10 mouse cellular contexts compared by ENCODE assay signal in genomic region chr7:141614329-141614832, GRCm38 (mm10). TPM values are rescaled to one million over a fixed set of nuclear protein-coding genes. Genes with fewer than 3 reads are reported as not detected.
DNase-seq lines count a peak whose midpoint lies in the region; ATAC-seq and TF ChIP-seq lines count a peak whose summit lies in the region.
"Had no signal": no experiment of that assay in that cellular context is flagged by ENCODE, and none has a peak within 500 bp of the region (broad histone marks: within the 10 kb centered on the region; RNA-seq: fewer than 3 reads in every experiment).

No protein-coding gene starts in this region.

- no peak overlapping the region for H3K9ac ChIP-seq in kidney, embryonic 15.5 days
- H3K9ac ChIP-seq in liver, postnatal 0 days (replicated peaks): peak overlapping the region; percentile 21
- H3K9ac ChIP-seq: limb, embryonic 15.5 days had no signal

- DNase-seq in MEL-GATA-1-ER (ENCODE audit: extremely low read depth, low read depth): peak; percentile 7
- peak; percentile 48 for DNase-seq in c-Kit-positive CD71-positive TER-119-positive erythroid progenitor cells, embryonic 14.5 days (ENCODE audit: low spot score)
- DNase-seq in liver, postnatal 0 days: peak; percentile 52
- DNase-seq in cerebellum, adult 11 months: no peak
- DNase-seq in frontal cortex, postnatal 14 days (ENCODE audit: low spot score in 2 of 2): no peak
- DNase-seq: heart, adult 11 months had no signal

- no peaks in the 10 kb centered on the region for H3K27me3 ChIP-seq in kidney, embryonic 15.5 days
- no peaks in the 10 kb centered on the region for H3K27me3 ChIP-seq in liver, postnatal 0 days (ENCODE audit: insufficient read depth, low read length)
- H3K27me3 ChIP-seq: limb, embryonic 15.5 days had no signal

- H3K9me3 ChIP-seq in kidney, embryonic 15.5 days (replicated peaks): no peaks in the 10 kb centered on the region
- no peaks in the 10 kb centered on the region for H3K9me3 ChIP-seq in liver, postnatal 0 days (ENCODE audit: low read length)
- H3K9me3 ChIP-seq: limb, embryonic 15.5 days had no signal

- H3K4me2 ChIP-seq in kidney, embryonic 15.5 days: no peak overlapping the region
- H3K4me2 ChIP-seq in liver, postnatal 0 days (ENCODE audit: low read depth, low read length): peak overlapping the region; percentile 34
- H3K4me2 ChIP-seq: limb, embryonic 15.5 days had no signal

- H3K36me3 ChIP-seq in kidney, embryonic 15.5 days: peaks cover 97% of the 10 kb centered on the region
- peaks cover 87% of the 10 kb centered on the region for H3K36me3 ChIP-seq in liver, postnatal 0 days (replicated peaks; ENCODE audit: insufficient read depth, low read length)

- peak; percentile 81 for TF ChIP-seq EP300 in liver, postnatal 0 days (IDR thresholded peaks at IDR 0.05; ENCODE audit: low read depth)

- peak; percentile 61 for ATAC-seq in kidney, embryonic 15.5 days (replicated peaks; ENCODE audit: low FRiP score)
- ATAC-seq in liver, postnatal 0 days: peak; percentile 95
- ATAC-seq in cerebellum, adult (ENCODE audit: insufficient number of reproducible peaks, low FRiP score, low TSS enrichment): no peak
- ATAC-seq: forebrain, embryonic 14.5 days had no signal

- peaks cover 31% of the 10 kb centered on the region for H3K4me1 ChIP-seq in kidney, embryonic 15.5 days
- H3K4me1 ChIP-seq in liver, postnatal 0 days (ENCODE audit: insufficient read depth): peaks cover 23% of the 10 kb centered on the region

- WGBS in kidney, embryonic 15.5 days: 67% methylated on average over 5 of the region's 5 CpGs
- 32% methylated on average over 5 of the region's 5 CpGs for WGBS in liver, postnatal 0 days (ENCODE audit: insufficient replicate concordance)

- no peak overlapping the region for H3K4me3 ChIP-seq in kidney, embryonic 15.5 days (replicated peaks)
- no peak overlapping the region for H3K4me3 ChIP-seq in liver, postnatal 0 days (ENCODE audit: low read depth, low read length)
- H3K4me3 ChIP-seq: limb, embryonic 15.5 days had no signal

- no peak for TF ChIP-seq CTCF in liver, postnatal 0 days (IDR thresholded peaks at IDR 0.05; ENCODE audit: low read depth)

- H3K27ac ChIP-seq in kidney, embryonic 15.5 days: peak overlapping the region; percentile 77
- H3K27ac ChIP-seq in liver, postnatal 0 days (ENCODE audit: low read depth): peak overlapping the region; percentile 59
- H3K27ac ChIP-seq: limb, embryonic 15.5 days had no signal

RNA-seq across cellular contexts. Expression of gene Muc6, which starts 40.7 kb away (rescaled TPM):
- polyA plus RNA-seq in kidney, embryonic 15.5 days (2015; fragmentation: Nextera tagmentation; extraction: Ambion mirVana): 0.23 TPM in 2 replicates
- polyA plus RNA-seq in liver, postnatal 0 days (2015; fragmentation: Nextera tagmentation; extraction: Ambion mirVana): 0.71 and 0.81 TPM in 2 replicates

RNA-seq across cellular contexts. Expression of gene Ap2a2, which starts 52.4 kb away (rescaled TPM):
- polyA plus RNA-seq in kidney, embryonic 15.5 days (2015; fragmentation: Nextera tagmentation; extraction: Ambion mirVana): 77.9 and 87.8 TPM in 2 replicates
- 27.8 and 33.8 TPM in 2 replicates for polyA plus RNA-seq in liver, postnatal 0 days (2015; fragmentation: Nextera tagmentation; extraction: Ambion mirVana)

Comparison
In these comparisons a context has a peak if more than half of its experiments do, and no peak if none do; other contexts are left out.
1. DNase-seq: peak in MEL-GATA-1-ER (single experiment), c-Kit-positive CD71-positive TER-119-positive erythroid progenitor cells, embryonic 14.5 days (single experiment) and liver, postnatal 0 days (single experiment); none in cerebellum, adult 11 months (single experiment) and frontal cortex, postnatal 14 days (0 of 2).